Mouse (Mus musculus): ENCODE data around the gene Fam126b.
A peak's percentile ranks its signal among the peaks of the same experiment; 100 is the strongest.
"Not testable (repeated sequence)": the region's sequence is repeated elsewhere in the genome, so short reads cannot be mapped to it uniquely, and the experiment has no call there.

Fam126b gene

GRCm38 (mm10) chr1:58568456-58569130 lies 17.5 kb downstream of the Fam126b start:
- no peak for DNase-seq (ENCODE audit: low read depth, low spot score)

GRCm38 (mm10) chr1:58566621-58567020 lies 19.5 kb downstream of the Fam126b start:
- DNase-seq (ENCODE audit: low read depth, low spot score) = no peak

DNA sequence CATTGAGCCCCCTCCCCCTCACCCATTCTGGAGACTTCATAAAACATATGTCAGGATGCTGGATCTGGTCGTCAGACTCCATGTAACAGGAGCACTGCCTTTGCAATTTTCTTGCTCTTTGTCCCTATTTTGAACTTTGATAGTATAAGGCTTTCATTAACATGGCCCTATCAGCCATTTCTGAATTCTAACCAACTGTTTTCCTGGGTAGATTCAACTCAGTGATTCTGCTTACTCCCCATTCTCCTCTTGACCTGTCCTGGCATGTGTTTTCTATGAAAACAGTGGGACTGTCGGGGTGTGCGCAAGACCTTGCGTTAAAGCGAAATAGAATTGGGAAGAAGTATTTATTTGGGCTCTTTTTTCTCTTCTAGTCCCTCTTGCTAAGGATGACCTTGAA lies 21.1 kb downstream of the Fam126b start:
- DNase-seq (ENCODE audit: low read depth, low spot score) = no peak

DNA sequence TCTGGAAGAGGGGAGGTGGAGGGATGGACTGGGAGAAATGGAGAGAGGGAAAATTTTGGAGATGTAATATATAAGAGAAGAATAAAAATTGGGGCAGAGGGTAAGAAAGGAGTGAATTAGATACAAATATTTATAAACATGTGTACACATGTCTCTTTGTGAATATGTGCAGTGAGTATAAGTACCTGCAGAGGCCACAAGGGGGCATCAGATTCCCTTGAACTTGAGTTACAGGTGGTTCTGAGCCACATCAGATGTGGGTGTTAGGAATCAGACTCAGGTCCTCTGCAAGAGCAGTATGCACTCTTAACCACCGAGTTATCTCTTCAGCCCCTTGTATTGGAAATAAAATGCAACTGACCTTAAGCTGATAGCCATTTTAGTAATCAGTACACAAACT lies 23.7 kb downstream of the Fam126b start:
- DNase-seq (ENCODE audit: low read depth, low spot score) = peak; percentile 17

DNA sequence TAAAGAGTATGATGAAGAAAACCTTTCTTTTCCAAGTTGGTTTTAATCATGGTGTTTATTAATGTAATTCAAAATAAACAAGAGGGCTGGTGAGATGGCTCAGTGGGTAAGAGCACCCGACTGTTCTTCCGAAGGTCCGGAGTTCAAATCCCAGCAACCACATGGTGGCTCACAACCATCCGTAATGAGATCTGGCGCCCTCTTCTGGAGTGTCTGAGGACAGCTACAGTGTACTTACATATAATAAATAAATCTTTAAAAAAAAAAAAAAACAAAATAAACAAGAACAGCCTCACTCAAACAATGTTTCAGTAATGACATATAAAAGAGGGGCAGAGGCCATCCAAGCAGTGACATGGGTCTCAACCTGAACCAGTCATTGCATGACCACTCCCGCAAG lies 25.8 kb downstream of the Fam126b start:
- DNase-seq (ENCODE audit: low read depth, low spot score) = not testable (repeated sequence)

DNA sequence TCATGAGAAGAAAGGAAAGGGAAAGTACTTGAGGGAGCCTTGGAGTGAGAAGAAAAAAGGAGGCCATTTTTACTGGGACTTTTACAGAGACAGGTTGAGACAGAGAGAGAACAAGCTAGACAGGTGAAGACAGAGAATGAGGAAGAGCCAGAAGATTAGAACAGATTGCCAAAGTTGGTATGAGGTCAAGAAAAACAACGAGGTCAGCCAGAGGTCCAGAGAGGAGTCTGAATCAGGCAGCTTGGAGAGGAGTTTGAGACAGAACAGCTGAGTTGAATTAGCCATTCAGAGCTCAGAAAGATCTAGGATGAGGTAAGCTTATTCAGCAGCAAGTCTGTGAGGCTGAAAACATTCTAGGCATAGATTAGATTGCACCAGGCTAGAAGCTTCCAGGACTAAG lies 44.7 kb downstream of the Fam126b start:
- DNase-seq (ENCODE audit: low read depth, low spot score) = no peak

GRCm38 (mm10) chr1:58507249-58507648 lies 78.9 kb downstream of the Fam126b start:
- DNase-seq (ENCODE audit: low read depth, low spot score) = no peak

- peak; percentile 86 for DNase-seq (ENCODE audit: low read depth, low spot score)
Observed at GRCm38 (mm10) chr1:58504577-58505254, 81.4 kb downstream of the Fam126b start, which contains the start of gene Orc2. TSS of gene Orc2 (minus strand) at chr1:58505109.

DNA sequence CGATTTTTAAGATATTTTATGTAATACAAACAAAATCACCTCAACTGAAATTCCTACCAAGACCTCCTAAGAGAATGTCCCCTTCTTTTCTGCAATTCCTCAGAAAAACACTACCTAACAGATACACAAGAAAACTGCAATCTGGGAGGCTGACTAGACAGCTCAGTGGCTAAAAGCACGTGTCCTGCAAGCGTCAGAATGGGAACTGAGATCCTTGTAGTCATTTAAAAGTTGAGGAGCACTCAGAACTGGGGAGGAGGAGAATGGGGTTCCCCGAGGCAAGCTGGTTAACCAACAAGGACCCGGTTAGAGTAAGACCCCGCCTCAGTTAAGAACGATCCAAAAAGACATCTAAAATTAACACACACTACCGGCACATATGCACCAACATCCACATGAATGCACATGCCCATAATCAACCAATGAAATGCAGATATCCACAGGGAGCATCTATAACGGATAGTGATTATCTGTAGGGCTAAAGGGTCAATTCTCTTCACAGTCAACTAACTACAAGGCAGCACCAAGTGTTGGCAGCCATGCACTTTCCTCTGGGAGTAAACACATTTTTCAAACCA lies 82.2 kb downstream of the Fam126b start:
- DNase-seq (ENCODE audit: low read depth, low spot score) = no peak

DNA sequence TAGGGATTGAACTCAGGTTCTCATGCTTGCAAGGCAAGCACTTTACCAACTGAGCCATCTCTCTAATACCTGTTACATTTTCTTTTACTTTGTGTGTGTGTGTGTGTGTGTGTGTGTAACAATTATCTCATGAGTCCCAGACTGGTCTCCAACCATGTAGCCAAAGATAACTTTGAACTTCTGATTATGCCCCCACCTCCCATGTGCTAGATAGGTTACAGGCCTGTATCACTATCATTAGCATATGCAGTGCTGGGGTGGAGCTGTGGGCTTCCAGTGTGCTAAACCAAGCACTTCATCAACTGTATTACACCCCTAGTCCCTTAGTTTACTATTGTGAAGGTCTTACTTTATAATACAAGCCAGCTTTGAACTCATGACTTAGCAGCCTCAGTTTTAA lies 83.0 kb downstream of the Fam126b start:
- no peak for DNase-seq (ENCODE audit: low read depth, low spot score)

DNA sequence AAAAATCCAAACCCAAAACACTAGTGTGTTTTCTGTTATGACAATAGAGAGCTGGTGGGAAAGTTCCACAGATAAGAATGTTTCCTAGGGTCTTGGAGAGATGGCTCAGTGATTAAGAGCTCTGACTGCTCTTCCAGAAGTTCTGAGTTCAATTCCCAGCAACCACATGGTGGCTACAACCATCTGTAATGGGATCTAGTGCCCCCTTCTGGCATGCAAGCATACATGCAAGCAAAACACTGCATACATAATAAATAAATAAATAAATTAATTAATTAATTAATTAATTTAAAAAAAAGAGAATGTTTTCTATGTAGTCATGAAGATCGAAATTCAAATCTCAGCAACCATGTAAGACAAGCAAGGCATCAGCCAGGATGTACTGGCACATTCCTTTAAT lies 87.4 kb downstream of the Fam126b start:
- no peak for DNase-seq (ENCODE audit: low read depth, low spot score)

DNA sequence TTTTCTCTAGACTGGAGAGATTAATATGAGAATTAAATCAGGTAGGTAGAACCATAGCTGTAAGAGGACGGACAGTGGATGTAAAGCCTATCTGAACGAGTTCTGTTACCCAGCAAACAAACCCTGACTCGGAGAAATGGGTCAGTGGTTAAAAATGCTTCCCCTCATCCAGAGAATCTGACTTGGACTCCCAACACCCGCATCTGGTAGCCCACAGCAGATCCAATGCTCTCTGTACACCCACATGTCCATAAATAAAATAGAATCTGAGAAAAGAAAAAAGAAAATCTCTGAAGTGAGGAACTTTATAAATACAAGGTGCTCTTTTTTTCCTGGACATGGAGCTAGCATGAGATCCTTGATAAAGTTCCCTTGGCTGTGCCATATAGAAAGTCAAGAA lies 88.4 kb downstream of the Fam126b start:
- no peak for DNase-seq (ENCODE audit: low read depth, low spot score)

DNA sequence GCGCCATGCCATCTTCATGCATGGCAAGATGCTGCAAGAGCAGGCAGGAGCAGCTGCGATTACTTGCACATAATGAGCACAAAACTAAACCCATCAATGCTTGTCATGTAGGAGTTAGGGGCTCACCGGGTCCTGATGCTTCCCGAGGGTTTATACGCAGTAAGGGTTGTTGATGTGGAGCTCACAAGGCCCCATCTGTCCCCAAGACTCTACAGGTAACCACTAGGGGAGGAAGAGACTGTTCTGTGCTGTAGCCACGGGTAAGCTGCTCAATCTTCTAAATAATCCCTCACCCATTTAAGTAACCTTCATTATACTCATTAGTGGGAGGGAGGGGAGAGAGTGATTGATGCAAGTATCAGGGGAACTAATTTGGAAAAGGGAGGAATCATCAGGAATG lies 90.5 kb downstream of the Fam126b start:
- no peak for DNase-seq (ENCODE audit: low read depth, low spot score)

- no peak for DNase-seq (ENCODE audit: low read depth, low spot score)
Observed at GRCm38 (mm10) chr1:58482647-58483046, 103.5 kb downstream of the Fam126b start.

GRCm38 (mm10) chr1:58475662-58476061 lies 110.5 kb downstream of the Fam126b start:
- DNase-seq (ENCODE audit: low read depth, low spot score) = no peak
